Mouse (Mus musculus) CH12.LX (cell line): ENCODE data around the gene Tmc7.

Experiments
- ETS1 ChIP-seq: conservative IDR thresholded peaks from 2 replicates; pipeline ENCODE4 v1.6.1; 2012; ENCODE audit warnings: low read depth, mild to moderate bottlenecking, inconsistent platforms, low read length, improper control_type of control experiment, moderate library complexity
- MAX ChIP-seq: IDR thresholded peaks from 2 replicates; pipeline ENCODE4 v1.6.1; 2011; ENCODE audit warnings: low read length, improper control_type of control experiment
- MYC ChIP-seq: IDR thresholded peaks from 2 replicates; pipeline ENCODE4 v1.6.1; 2011; ENCODE audit warnings: low read depth, mild to moderate bottlenecking, improper control_type of control experiment, low read length
- TCF12 ChIP-seq: IDR thresholded peaks from 2 replicates; pipeline ENCODE4 v1.6.1; 2014; ENCODE audit warnings: low read depth, mild to moderate bottlenecking, inconsistent platforms, low read length, improper control_type of control experiment

GRCm38 (mm10) chr7:118621094-118621493, 36.6 kb upstream of the Tmc7 start:
- TF ChIP-seq MYC: no peak
- no peak for TF ChIP-seq TCF12
- no peak for TF ChIP-seq ETS1
- TF ChIP-seq MAX: no peak
